Mouse (Mus musculus) heart, postnatal 0 days (tissue): Measurements from ENCODE around the gene Kcnj10.

Experiments
- CTCF ChIP-seq: IDR thresholded peaks from 2 replicates; pipeline ENCODE4 v1.5.1; 2016; ENCODE audit warnings: antibody characterized with exemption, control low read depth, low read depth
- EP300 ChIP-seq: IDR thresholded peaks from 2 replicates; pipeline ENCODE4 v1.6.1; 2016; ENCODE audit warnings: antibody characterized with exemption, low read depth

DNA sequence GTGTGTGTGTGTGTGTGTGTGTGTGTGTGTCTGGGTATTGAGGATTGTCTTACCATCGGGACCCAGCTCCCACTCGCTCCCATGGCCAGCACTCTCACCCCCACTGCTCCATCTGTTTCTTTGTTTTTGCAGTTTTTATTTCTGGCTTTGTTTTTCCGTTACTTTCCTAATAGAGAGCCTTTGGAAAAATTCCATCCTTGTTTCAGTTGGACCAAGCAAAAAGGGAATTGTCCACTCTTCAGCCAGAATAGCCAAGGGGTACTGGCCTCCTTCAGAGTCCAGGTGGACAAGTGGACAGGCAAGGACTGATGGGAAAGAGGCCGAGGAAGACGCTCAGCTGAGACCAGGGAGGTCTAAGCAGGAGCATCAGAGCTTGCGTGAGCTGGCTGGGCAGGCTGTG is 34.1 kb upstream of the Kcnj10 start:
- TF ChIP-seq CTCF (no peak), EP300 (no peak)
